In genomic region chr3:82548753-82549152, GRCm38 (mm10) we compare ENCODE assay signal across 9 mouse cellular contexts. TPM values are rescaled to one million over a fixed set of nuclear protein-coding genes. Genes with fewer than 3 reads are reported as not detected.
DNase-seq lines count a peak whose midpoint lies in the region; ATAC-seq lines count a peak whose summit lies in the region.
"Had no signal": no experiment of that assay in that cellular context is flagged by ENCODE, and none has a peak within 500 bp of the region (broad histone marks: within the 10 kb centered on the region; RNA-seq: fewer than 3 reads in every experiment).

No protein-coding gene starts in this region.

- peak overlapping the region; percentile 52 to 60 for H3K4me3 ChIP-seq in heart, embryonic 14.5 days (ENCODE audit: control insufficient read depth in 1 of 2, insufficient read depth in 1 of 2, low read depth in 1 of 2, low read length in 2 of 2)
- H3K4me3 ChIP-seq in brown adipose tissue, adult 24 weeks (ENCODE audit: insufficient read depth, low read depth, low read length), result peak overlapping the region; percentile 39; the same call in 1 of the 2 replicates
- H3K4me3 ChIP-seq in hindbrain, embryonic 14.5 days (replicated peaks; ENCODE audit: low read length), result peak overlapping the region; percentile 40
- peak overlapping the region; percentile 43 for H3K4me3 ChIP-seq in midbrain, embryonic 14.5 days (replicated peaks; ENCODE audit: low read depth, low read length)

- 6% methylated on average over 9 of the region's 9 CpGs for WGBS in heart, embryonic 14.5 days
- 3% methylated on average over 9 of the region's 9 CpGs for WGBS in hindbrain, embryonic 14.5 days
- 3% methylated on average over 9 of the region's 9 CpGs for WGBS in midbrain, embryonic 14.5 days

- H3K36me3 ChIP-seq in heart, embryonic 14.5 days (ENCODE audit: control insufficient read depth, insufficient read depth, low read length), result no peaks in the 10 kb centered on the region
- no peaks in the 10 kb centered on the region for H3K36me3 ChIP-seq in hindbrain, embryonic 14.5 days (replicated peaks; ENCODE audit: control insufficient read depth, insufficient read depth)
- no peaks in the 10 kb centered on the region for H3K36me3 ChIP-seq in midbrain, embryonic 14.5 days (ENCODE audit: control insufficient read depth, insufficient read depth, low read length)

- DNase-seq in heart, postnatal 4 days, result no peak
- DNase-seq in hindbrain, embryonic 14.5 days (ENCODE audit: low spot score), result peak; percentile 66
- peak; percentile 69 for DNase-seq in midbrain, embryonic 14.5 days
- DNase-seq in thymus, postnatal 10 days (ENCODE audit: low spot score in 2 of 2), result no peak
- no peak for DNase-seq in natural killer cell, adult 2 months (ENCODE audit: low spot score in 2 of 2)
- DNase-seq in urinary bladder, postnatal 36 days (ENCODE audit: low spot score in 2 of 2), result no peak

- peak overlapping the region; percentile 58 for H3K9ac ChIP-seq in heart, embryonic 14.5 days (ENCODE audit: low read length)
- H3K9ac ChIP-seq in hindbrain, embryonic 14.5 days, result no peak overlapping the region
- 0 out of 2 replicates have a peak overlapping the region, but pooled peaks have one; percentile 26 for H3K9ac ChIP-seq in midbrain, embryonic 14.5 days (replicated peaks; ENCODE audit: low read length)

- H3K27me3 ChIP-seq in heart, embryonic 14.5 days (ENCODE audit: control insufficient read depth, insufficient read depth, low read length), result peaks cover 9% of the 10 kb centered on the region
- peaks cover 20% of the 10 kb centered on the region for H3K27me3 ChIP-seq in hindbrain, embryonic 14.5 days (ENCODE audit: control insufficient read depth, insufficient read depth, low read length)
- peaks cover 10% of the 10 kb centered on the region; the same call in 1 of the 2 replicates for H3K27me3 ChIP-seq in midbrain, embryonic 14.5 days (ENCODE audit: control insufficient read depth, insufficient read depth, low read length)

- peak overlapping the region; percentile 98 for H3K4me2 ChIP-seq in heart, embryonic 14.5 days (ENCODE audit: low read length)
- peak overlapping the region; percentile 92 for H3K4me2 ChIP-seq in hindbrain, embryonic 14.5 days (replicated peaks)
- H3K4me2 ChIP-seq in midbrain, embryonic 14.5 days (ENCODE audit: low read length), result peak overlapping the region; percentile 81

- H3K4me1 ChIP-seq in heart, embryonic 14.5 days (ENCODE audit: control insufficient read depth in 2 of 2, insufficient read depth in 2 of 2, low read length in 2 of 2), result peaks cover 0 to 2% of the 10 kb centered on the region in 2 experiments; a peak in 1 of 4 replicates
- peaks cover 2% of the 10 kb centered on the region; the same call in 1 of the 2 replicates for H3K4me1 ChIP-seq in brown adipose tissue, adult 24 weeks (ENCODE audit: control insufficient read depth, insufficient read depth, insufficient read length, low read length)
- H3K4me1 ChIP-seq in hindbrain, embryonic 14.5 days (replicated peaks; ENCODE audit: control insufficient read depth, insufficient read depth, low read length), result peaks cover 10% of the 10 kb centered on the region
- peaks cover 5% of the 10 kb centered on the region; the same call in 1 of the 2 replicates for H3K4me1 ChIP-seq in midbrain, embryonic 14.5 days (ENCODE audit: control insufficient read depth, insufficient read depth, low read length)

- no peak overlapping the region for H3K27ac ChIP-seq in heart, embryonic 14.5 days (replicated peaks in 1 of 2; ENCODE audit: control insufficient read depth in 1 of 2, insufficient read depth in 1 of 2, low read depth in 2 of 2, low read length in 2 of 2)
- no peak overlapping the region for H3K27ac ChIP-seq in brown adipose tissue, adult 24 weeks (replicated peaks; ENCODE audit: low read depth, low read length)
- no peak overlapping the region for H3K27ac ChIP-seq in hindbrain, embryonic 14.5 days
- H3K27ac ChIP-seq in midbrain, embryonic 14.5 days (replicated peaks; ENCODE audit: low read depth, low read length), result no peak overlapping the region
- H3K27ac ChIP-seq: macrophage had no signal

- ATAC-seq in heart, embryonic 14.5 days (ENCODE audit: insufficient number of reproducible peaks, insufficient read depth, low FRiP score, low read depth), result no peak
- peak; percentile 65 for ATAC-seq in hindbrain, embryonic 14.5 days (ENCODE audit: low FRiP score)
- ATAC-seq in midbrain, embryonic 14.5 days (ENCODE audit: low FRiP score, low TSS enrichment), result no peak

- no peaks in the 10 kb centered on the region for H3K9me3 ChIP-seq in heart, embryonic 14.5 days (ENCODE audit: control insufficient read depth, low read length)
- H3K9me3 ChIP-seq in hindbrain, embryonic 14.5 days (ENCODE audit: control insufficient read depth, low read length), result no peaks in the 10 kb centered on the region
- no peaks in the 10 kb centered on the region for H3K9me3 ChIP-seq in midbrain, embryonic 14.5 days (ENCODE audit: control insufficient read depth, low read length)

RNA-seq across cellular contexts. Expression of gene Npy2r, which starts 0.9 kb away (rescaled TPM):
- polyA plus RNA-seq in heart, embryonic 14.5 days (2014; fragmentation: Nextera tagmentation; extraction: Ambion mirVana), result 0.19 TPM in 1 of 2 replicates, not detected in the other
- not detected for total RNA-seq in heart, postnatal 4 days (2021)
- polyA plus RNA-seq in brown adipose tissue, adult 24 weeks (2012; ENCODE audit: insufficient read depth, insufficient read length, missing spikeins), result not detected in 2 replicates
- 3.3 and 4.2 TPM in 2 replicates for polyA plus RNA-seq in hindbrain, embryonic 14.5 days (2014; fragmentation: Nextera tagmentation; extraction: Ambion mirVana)
- 0.26 and 0.76 TPM in 2 replicates for polyA plus RNA-seq in midbrain, embryonic 14.5 days (2014; fragmentation: Nextera tagmentation; extraction: Ambion mirVana)
- polyA plus RNA-seq: macrophage had no signal

Comparison
In these comparisons a context has a peak if more than half of its experiments do, and no peak if none do; other contexts are left out.
1. DNase-seq: peak in hindbrain, embryonic 14.5 days (single experiment) and midbrain, embryonic 14.5 days (single experiment); none in heart, postnatal 4 days (single experiment), thymus, postnatal 10 days (0 of 2), natural killer cell, adult 2 months (0 of 2) and urinary bladder, postnatal 36 days (0 of 2).
2. Peak in every context shown above with its lines, with median percentiles within 50 percentile points of each other: H3K4me2 ChIP-seq and H3K4me3 ChIP-seq.